Mouse (Mus musculus) large intestine, adult 2 months (tissue): Measurements from ENCODE around the gene Il9r. TPM values are rescaled to one million over a fixed set of nuclear protein-coding genes. Genes with fewer than 3 reads are reported as not detected.

Source experiments
- polyA plus RNA-seq: library from polyadenylated mRNA; depleted of rRNA; stranded (reverse); fragments of >200 nt; gene quantifications from 2 replicates; pipeline ENCODE4 v1.2.3, GENCODE M21; 2012; rRNA removed

Il9r gene
- polyA plus RNA-seq, 1 experiment: 1.3 TPM

Other genes with a start within 250 kb of the Il9r start
- gene 4930524B15Rik, start 234.7 kb downstream of the Il9r start, polyA plus RNA-seq: not detected in 2 replicates
- gene Nsg2, start 199.8 kb downstream of the Il9r start, polyA plus RNA-seq: 4.3 and 5.1 TPM in 2 replicates
- 22.2 and 28.9 TPM in 2 replicates for gene Snrnp25, start 5.1 kb upstream of the Il9r start, polyA plus RNA-seq
- 42.0 and 45.2 TPM in 2 replicates for gene Rhbdf1, start 22.0 kb upstream of the Il9r start, polyA plus RNA-seq
- 9.3 and 10.3 TPM in 2 replicates for gene Mpg, start 26.2 kb upstream of the Il9r start, polyA plus RNA-seq
- gene Nprl3, start 67.4 kb upstream of the Il9r start, polyA plus RNA-seq: 32.7 and 45.3 TPM in 2 replicates
- gene Hba-x, start 76.1 kb upstream of the Il9r start, polyA plus RNA-seq: not detected in 2 replicates
- gene Hba-a1, start 83.2 kb upstream of the Il9r start, polyA plus RNA-seq: 63.7 and 70.9 TPM in 2 replicates
- not detected in 2 replicates for gene Hbq1b, start 86.7 kb upstream of the Il9r start, polyA plus RNA-seq
- gene Hba-a2, start 96.2 kb upstream of the Il9r start, polyA plus RNA-seq: 127 and 153 TPM in 2 replicates
- not detected in 2 replicates for gene Hbq1a, start 99.8 kb upstream of the Il9r start, polyA plus RNA-seq
- gene Sh3pxd2b, start 147.5 kb upstream of the Il9r start, polyA plus RNA-seq: 3.4 and 3.7 TPM in 2 replicates